Mouse (Mus musculus): ENCODE measurements around the gene Slit2.

Slit2 gene

GRCm38 (mm10) chr5:47982941-47983701 is at the start of gene Slit2:
Gene Slit2, plus strand, starts transcription at chr5:47983138.
- DNase-seq (ENCODE audit: low read depth, low spot score) = no peak

- DNase-seq (ENCODE audit: low read depth, low spot score) = no peak
These were observed 44.2 kb upstream of the Slit2 start for GRCm38 (mm10) chr5:47938586-47939372.

GRCm38 (mm10) chr5:47956451-47956850 is 26.5 kb upstream of the Slit2 start:
- no peak for DNase-seq (ENCODE audit: low read depth, low spot score)

- DNase-seq (ENCODE audit: low read depth, low spot score) = no peak
These were observed 7.1 kb upstream of the Slit2 start for GRCm38 (mm10) chr5:47975795-47976194.

- DNase-seq (ENCODE audit: low read depth, low spot score) = no peak
These were observed 3.6 kb upstream of the Slit2 start for GRCm38 (mm10) chr5:47979371-47979770.

GRCm38 (mm10) chr5:47980459-47980858 is 2.5 kb upstream of the Slit2 start:
- no peak for DNase-seq (ENCODE audit: low read depth, low spot score)

- no peak for DNase-seq (ENCODE audit: low read depth, low spot score)
These were observed 987 bp upstream of the Slit2 start for GRCm38 (mm10) chr5:47981951-47982350.

GRCm38 (mm10) chr5:47983746-47984583 is 1.0 kb downstream of the Slit2 start:
- DNase-seq (ENCODE audit: low read depth, low spot score) = no peak

GRCm38 (mm10) chr5:47984584-47985197 is 1.8 kb downstream of the Slit2 start:
- DNase-seq (ENCODE audit: low read depth, low spot score) = no peak

- DNase-seq (ENCODE audit: low read depth, low spot score) = no peak
These were observed 2.3 kb downstream of the Slit2 start for GRCm38 (mm10) chr5:47985198-47985631.

- no peak for DNase-seq (ENCODE audit: low read depth, low spot score)
These were observed 3.1 kb downstream of the Slit2 start for GRCm38 (mm10) chr5:47985901-47986670.

- no peak for DNase-seq (ENCODE audit: low read depth, low spot score)
These were observed 8.0 kb downstream of the Slit2 start for GRCm38 (mm10) chr5:47990926-47991325.

GRCm38 (mm10) chr5:48003708-48004415 is 20.9 kb downstream of the Slit2 start:
- DNase-seq (ENCODE audit: low read depth, low spot score) = no peak

- no peak for DNase-seq (ENCODE audit: low read depth, low spot score)
These were observed 22.6 kb downstream of the Slit2 start for GRCm38 (mm10) chr5:48005533-48005932.

GRCm38 (mm10) chr5:48006059-48006458 is 23.1 kb downstream of the Slit2 start:
- DNase-seq (ENCODE audit: low read depth, low spot score) = no peak

GRCm38 (mm10) chr5:48023441-48023840 is 40.5 kb downstream of the Slit2 start:
- DNase-seq (ENCODE audit: low read depth, low spot score) = no peak

- DNase-seq (ENCODE audit: low read depth, low spot score) = no peak
These were observed 51.9 kb downstream of the Slit2 start for GRCm38 (mm10) chr5:48034875-48035274.

- DNase-seq (ENCODE audit: low read depth, low spot score) = no peak
These were observed 55.1 kb downstream of the Slit2 start for GRCm38 (mm10) chr5:48038033-48038432.

- DNase-seq (ENCODE audit: low read depth, low spot score) = no peak
These were observed 66.2 kb downstream of the Slit2 start for GRCm38 (mm10) chr5:48048986-48049751.
